Mouse (Mus musculus): ENCODE data around the gene Gsdma2.

DNA sequence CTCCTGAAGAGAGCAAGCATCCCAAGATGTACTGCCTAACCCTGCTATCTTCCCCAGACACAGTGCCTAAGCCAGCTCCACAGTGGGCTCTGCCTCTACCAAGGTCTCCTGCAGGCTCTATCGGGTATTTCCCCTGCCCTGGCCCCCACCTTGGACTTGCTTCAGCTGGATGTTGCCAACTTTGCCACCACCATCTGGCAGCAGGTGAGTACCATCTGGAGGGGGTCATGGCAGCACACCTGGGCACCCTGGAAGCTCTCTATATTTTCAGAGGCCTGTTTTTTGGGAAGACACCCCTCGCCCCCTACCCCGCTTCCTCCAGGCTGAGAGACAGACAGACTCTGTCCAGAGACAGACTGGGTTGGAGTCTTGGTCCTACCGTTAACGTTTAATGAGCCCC is 55.8 kb downstream of the Gsdma2 start:
- no peak for TF ChIP-seq CTCF (IDR thresholded peaks at IDR 0.05; ENCODE audit: extremely low read depth, insufficient read depth, insufficient read length, insufficient replicate concordance)
- no peak for TF ChIP-seq POLR2A (IDR thresholded peaks at IDR 0.05; ENCODE audit: low read depth, low read length)

Data from spleen, adult 2 months (tissue).